In genomic region chr10:44553648-44554047, GRCm38 (mm10) we compare ENCODE assay signal across 21 mouse cellular contexts.
"Had no signal": no experiment of that assay in that cellular context is flagged by ENCODE, and none has a peak within 500 bp of the region (broad histone marks: within the 10 kb centered on the region; RNA-seq: fewer than 3 reads in every experiment).

No protein-coding gene starts in this region.

- H3K27ac ChIP-seq: layer of hippocampus, adult 2 months; left cerebral cortex, adult 2 months; limb, embryonic 12.5 days; limb, embryonic 15.5 days; liver, embryonic 14.5 days; lung, embryonic 15.5 days; midbrain, embryonic 12.5 days; midbrain, embryonic 15.5 days; neural tube, embryonic 12.5 days; neural tube, embryonic 15.5 days had no signal

- DNase-seq: kidney, adult 18-20 months; kidney, adult 9 months; kidney, postnatal 14 days; layer of hippocampus, postnatal 36 days; liver, postnatal 0 days; lung, postnatal 14 days; lung, postnatal 4 days; thymus, adult 18-20 months; thymus, postnatal 14 days; thymus, postnatal 4 days had no signal

- H3K36me3 ChIP-seq: limb, embryonic 12.5 days; limb, embryonic 15.5 days; lung, embryonic 15.5 days; midbrain, embryonic 12.5 days; midbrain, embryonic 15.5 days; neural tube, embryonic 12.5 days; neural tube, embryonic 15.5 days had no signal

- H3K27me3 ChIP-seq: limb, embryonic 12.5 days; limb, embryonic 15.5 days; lung, embryonic 15.5 days; midbrain, embryonic 12.5 days; midbrain, embryonic 15.5 days; neural tube, embryonic 12.5 days; neural tube, embryonic 15.5 days had no signal

- H3K4me3 ChIP-seq: layer of hippocampus, adult 2 months; left cerebral cortex, adult 2 months; limb, embryonic 12.5 days; limb, embryonic 15.5 days; lung, embryonic 15.5 days; midbrain, embryonic 12.5 days; midbrain, embryonic 15.5 days; neural tube, embryonic 12.5 days; neural tube, embryonic 15.5 days had no signal

- ATAC-seq: intestine, embryonic 16.5 days; liver, postnatal 0 days; midbrain, embryonic 15.5 days had no signal

- H3K4me1 ChIP-seq: limb, embryonic 12.5 days; limb, embryonic 15.5 days; lung, embryonic 15.5 days; midbrain, embryonic 12.5 days; midbrain, embryonic 15.5 days; neural tube, embryonic 12.5 days; neural tube, embryonic 15.5 days had no signal
